Mouse (Mus musculus) hindbrain, embryonic 13.5 days (tissue): ENCODE results near the gene Pdgfra. TPM values are rescaled to one million over a fixed set of nuclear protein-coding genes. Genes with fewer than 3 reads are reported as not detected.

Source experiments
- ATAC-seq: fragments of 200-750 bp; cut with Nextera tagmentation; 2 replicates; pipeline ENCODE4 v1.8.0; 2017; ENCODE audit warnings: moderate TSS enrichment; ENCODE audit not compliant: low FRiP score
- H3K27ac ChIP-seq: fragments of 300-500 bp; sonication (generic); 2 replicates; pipeline ENCODE4 v1.5.1; 2015; ENCODE audit warnings: inconsistent platforms, mild to moderate bottlenecking, moderate library complexity
- H3K27me3 ChIP-seq: fragments of 300-500 bp; sonication (generic); 2 replicates; pipeline ENCODE4 v1.6.1; 2015; ENCODE audit warnings: mild to moderate bottlenecking, inconsistent platforms
- H3K36me3 ChIP-seq: fragments of 300-500 bp; sonication (generic); 2 replicates; pipeline ENCODE4 v1.6.1; 2015; ENCODE audit warnings: mild to moderate bottlenecking, inconsistent platforms
- H3K4me1 ChIP-seq: fragments of 300-500 bp; sonication (generic); replicated peaks from 2 replicates; pipeline ENCODE4 v1.6.1; 2015; ENCODE audit warnings: inconsistent platforms
- H3K4me2 ChIP-seq: fragments of 300-500 bp; sonication (generic); 2 replicates; pipeline ENCODE4 v1.6.1; 2015; ENCODE audit warnings: inconsistent platforms, mild to moderate bottlenecking, moderate library complexity
- H3K4me3 ChIP-seq: fragments of 300-500 bp; sonication (generic); 2 replicates; pipeline ENCODE4 v1.5.1; 2015; ENCODE audit warnings: mild to moderate bottlenecking, inconsistent platforms
- H3K9ac ChIP-seq: fragments of 300-500 bp; sonication (generic); 2 replicates; pipeline ENCODE4 v1.6.1; 2015; ENCODE audit warnings: mild to moderate bottlenecking, inconsistent platforms
- H3K9me3 ChIP-seq: fragments of 300-500 bp; sonication (generic); 2 replicates; pipeline ENCODE4 v1.6.1; 2016; ENCODE audit warnings: inconsistent platforms
- WGBS: fragments of 180-500 bp; shearing (Covaris S2); methylation state at CpG from one replicate; pipeline ENCODE4 v1.1.7; 2015; 5-methylcytosine and 5-hydroxymethylcytosine counted together
- polyA plus RNA-seq: library from polyadenylated mRNA; unstranded; fragments of >200 nt; fragmentation: Nextera tagmentation; extraction: Ambion mirVana; gene quantifications from 2 replicates; pipeline ENCODE4 v1.2.1, GENCODE M21; 2015

Gene Pdgfra
- polyA plus RNA-seq, 1 experiment from 2014 or later: 11.3 TPM

GRCm38 (mm10) chr5:75156554-75157036, 4.5 kb downstream of the Pdgfra start:
- no peaks in the 10 kb centered on the region for H3K36me3 ChIP-seq
- H3K9me3 ChIP-seq: no peaks in the 10 kb centered on the region
- peaks cover 46% of the 10 kb centered on the region for H3K4me1 ChIP-seq
- peaks cover 57% of the 10 kb centered on the region for H3K27me3 ChIP-seq
- ATAC-seq: peak; percentile 47
- H3K27ac ChIP-seq: peak overlapping the region; percentile 48; the same call in 1 of the 2 replicates
- peak overlapping the region; percentile 82 for H3K4me2 ChIP-seq
- peak overlapping the region; percentile 71 for H3K9ac ChIP-seq
- under 1% methylated on average over 21 of the region's 21 CpGs for WGBS
- H3K4me3 ChIP-seq: peak overlapping the region; percentile 50

GRCm38 (mm10) chr5:75157038-75157437, 4.9 kb downstream of the Pdgfra start:
- Histone ChIP-seq H3K4me1 (peaks cover 46% of the 10 kb centered on the region), H3K4me2 (peak overlapping the region; percentile 82), H3K27ac (no peak overlapping the region), H3K9ac (peak overlapping the region; percentile 71; the same call in 1 of the 2 replicates), H3K36me3 (no peaks in the 10 kb centered on the region), H3K27me3 (peaks cover 53% of the 10 kb centered on the region), H3K9me3 (no peaks in the 10 kb centered on the region), H3K4me3 (peak overlapping the region; percentile 50)
- 0% methylated on average over 3 of the region's 3 CpGs for WGBS
- ATAC-seq: no peak

- ATAC-seq: no peak
- H3K27ac ChIP-seq: 0 out of 2 replicates have a peak overlapping the region, but pooled peaks have one; percentile 23
- no peak overlapping the region for H3K9ac ChIP-seq
- H3K27me3 ChIP-seq: peaks cover 21% of the 10 kb centered on the region
- peaks cover 19% of the 10 kb centered on the region for H3K4me1 ChIP-seq
- H3K36me3 ChIP-seq: no peaks in the 10 kb centered on the region
- no peaks in the 10 kb centered on the region for H3K9me3 ChIP-seq
- H3K4me2 ChIP-seq: no peak overlapping the region
- H3K4me3 ChIP-seq: no peak overlapping the region
- 69% methylated on average over 12 of the region's 12 CpGs for WGBS
Measured at GRCm38 (mm10) chr5:75160530-75161170, 8.6 kb downstream of the Pdgfra start.

GRCm38 (mm10) chr5:75161586-75161985, 9.5 kb downstream of the Pdgfra start:
- Histone ChIP-seq H3K4me3 (no peak overlapping the region), H3K9me3 (no peaks in the 10 kb centered on the region), H3K9ac (no peak overlapping the region), H3K36me3 (no peaks in the 10 kb centered on the region), H3K27ac (no peak overlapping the region), H3K4me1 (peaks cover 10% of the 10 kb centered on the region), H3K4me2 (no peak overlapping the region), H3K27me3 (peaks cover 14% of the 10 kb centered on the region)
- 83% methylated on average over 6 of the region's 6 CpGs for WGBS
- ATAC-seq: no peak

- Histone ChIP-seq H3K4me2 (no peak overlapping the region), H3K27ac (no peak overlapping the region), H3K4me3 (no peak overlapping the region), H3K9me3 (no peaks in the 10 kb centered on the region), H3K27me3 (peaks cover 4% of the 10 kb centered on the region), H3K4me1 (peaks cover 7% of the 10 kb centered on the region), H3K36me3 (no peaks in the 10 kb centered on the region), H3K9ac (no peak overlapping the region)
- no peak for ATAC-seq
- 82% methylated on average over 23 of the region's 23 CpGs for WGBS
Measured at GRCm38 (mm10) chr5:75163289-75163951, 11.3 kb downstream of the Pdgfra start.

GRCm38 (mm10) chr5:75164688-75165087, 12.6 kb downstream of the Pdgfra start:
- Histone ChIP-seq H3K9me3 (no peaks in the 10 kb centered on the region), H3K9ac (no peak overlapping the region), H3K27ac (no peak overlapping the region), H3K4me3 (no peak overlapping the region), H3K27me3 (no peaks in the 10 kb centered on the region), H3K4me1 (peaks cover 7% of the 10 kb centered on the region), H3K36me3 (no peaks in the 10 kb centered on the region), H3K4me2 (no peak overlapping the region)
- ATAC-seq: no peak
- 82% methylated on average over 4 of the region's 4 CpGs for WGBS

- no peak overlapping the region for H3K4me3 ChIP-seq
- H3K36me3 ChIP-seq: no peaks in the 10 kb centered on the region
- H3K9ac ChIP-seq: no peak overlapping the region
- H3K27ac ChIP-seq: no peak overlapping the region
- no peak overlapping the region for H3K4me2 ChIP-seq
- H3K27me3 ChIP-seq: no peaks in the 10 kb centered on the region
- H3K9me3 ChIP-seq: no peaks in the 10 kb centered on the region
- no peak for ATAC-seq
- no peaks in the 10 kb centered on the region for H3K4me1 ChIP-seq
- 49% methylated on average over 6 of the region's 6 CpGs for WGBS
Measured at GRCm38 (mm10) chr5:75169837-75170236, 17.7 kb downstream of the Pdgfra start.

- no peak for ATAC-seq
- no peaks in the 10 kb centered on the region for H3K4me1 ChIP-seq
- WGBS: 75% methylated on average over 10 of the region's 10 CpGs
- H3K36me3 ChIP-seq: no peaks in the 10 kb centered on the region
- H3K9ac ChIP-seq: no peak overlapping the region
- no peak overlapping the region for H3K4me2 ChIP-seq
- H3K4me3 ChIP-seq: no peak overlapping the region
- no peaks in the 10 kb centered on the region for H3K27me3 ChIP-seq
- H3K27ac ChIP-seq: no peak overlapping the region
- no peaks in the 10 kb centered on the region for H3K9me3 ChIP-seq
Measured at GRCm38 (mm10) chr5:75171859-75172258, 19.8 kb downstream of the Pdgfra start.

GRCm38 (mm10) chr5:75179249-75179648, 27.2 kb downstream of the Pdgfra start:
- H3K27me3 ChIP-seq: no peaks in the 10 kb centered on the region
- no peak overlapping the region for H3K4me3 ChIP-seq
- H3K4me2 ChIP-seq: no peak overlapping the region
- no peaks in the 10 kb centered on the region for H3K36me3 ChIP-seq
- no peak overlapping the region for H3K9ac ChIP-seq
- peak overlapping the region; percentile 56; the same call in 1 of the 2 replicates for H3K27ac ChIP-seq
- 0 out of 2 replicates have a peak, but pooled peaks cover 3% of the 10 kb centered on the region for H3K4me1 ChIP-seq
- no peaks in the 10 kb centered on the region for H3K9me3 ChIP-seq
- ATAC-seq: no peak
- WGBS: 76% methylated on average over 10 of the region's 10 CpGs

- Histone ChIP-seq H3K9ac (no peak overlapping the region), H3K27ac (peak overlapping the region; percentile 56; the same call in 1 of the 2 replicates), H3K9me3 (no peaks in the 10 kb centered on the region), H3K4me1 (0 out of 2 replicates have a peak, but pooled peaks cover 3% of the 10 kb centered on the region), H3K36me3 (no peaks in the 10 kb centered on the region), H3K4me2 (no peak overlapping the region), H3K27me3 (no peaks in the 10 kb centered on the region), H3K4me3 (no peak overlapping the region)
- WGBS: 79% methylated on average over 12 of the region's 12 CpGs
- no peak for ATAC-seq
Measured at GRCm38 (mm10) chr5:75179726-75180290, 27.7 kb downstream of the Pdgfra start.

GRCm38 (mm10) chr5:75183653-75184052, 31.6 kb downstream of the Pdgfra start:
- no peak overlapping the region for H3K4me3 ChIP-seq
- no peak overlapping the region for H3K27ac ChIP-seq
- H3K4me2 ChIP-seq: no peak overlapping the region
- H3K9me3 ChIP-seq: no peaks in the 10 kb centered on the region
- no peaks in the 10 kb centered on the region for H3K36me3 ChIP-seq
- 0 out of 2 replicates have a peak, but pooled peaks cover 3% of the 10 kb centered on the region for H3K4me1 ChIP-seq
- no peaks in the 10 kb centered on the region for H3K27me3 ChIP-seq
- 80% methylated on average over 6 of the region's 6 CpGs for WGBS
- no peak for ATAC-seq
- H3K9ac ChIP-seq: no peak overlapping the region

- H3K4me1 ChIP-seq: 0 out of 2 replicates have a peak, but pooled peaks cover 5% of the 10 kb centered on the region
- no peaks in the 10 kb centered on the region for H3K36me3 ChIP-seq
- no peaks in the 10 kb centered on the region for H3K27me3 ChIP-seq
- H3K4me2 ChIP-seq: no peak overlapping the region
- no peak overlapping the region for H3K9ac ChIP-seq
- no peaks in the 10 kb centered on the region for H3K9me3 ChIP-seq
- H3K4me3 ChIP-seq: no peak overlapping the region
- ATAC-seq: no peak
- WGBS: 87% methylated on average over 5 of the region's 5 CpGs
- H3K27ac ChIP-seq: no peak overlapping the region
Measured at GRCm38 (mm10) chr5:75184112-75184511, 32.0 kb downstream of the Pdgfra start.
